Mouse (Mus musculus) cerebellum, postnatal 10 days (tissue): ENCODE measurements around the gene Tstd3.
"Not testable (repeated sequence)": the region's sequence is repeated elsewhere in the genome, so short reads cannot be mapped to it uniquely, and the experiment has no call there.

ENCODE experiments used
- DNase-seq, 2 experiments: peaks; one replicate each; pipeline ENCODE4 v3.0.0; 2021; ENCODE audit warnings: mixed read lengths in 2 of 2

The Tstd3 gene

DNA sequence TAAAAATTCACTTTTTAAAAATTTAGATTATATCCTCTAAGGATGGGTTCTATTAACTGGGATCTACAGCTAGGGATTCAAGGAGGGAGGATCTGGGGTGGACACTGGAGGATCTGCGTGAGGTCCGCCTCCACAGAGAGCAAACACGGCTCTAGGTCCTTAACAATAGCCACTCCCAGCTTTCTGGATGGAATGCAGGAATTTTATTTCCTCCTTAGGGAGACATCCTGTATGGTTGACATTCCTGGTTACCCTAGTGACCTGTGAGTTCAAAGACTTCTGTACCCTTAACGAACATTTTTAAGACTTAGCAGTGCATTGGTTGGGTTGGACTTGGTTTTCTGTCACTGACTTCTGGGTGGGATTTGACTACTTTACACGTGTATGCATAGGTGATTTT, 21.3 kb downstream of the Tstd3 start:
- DNase-seq: no peak

DNA sequence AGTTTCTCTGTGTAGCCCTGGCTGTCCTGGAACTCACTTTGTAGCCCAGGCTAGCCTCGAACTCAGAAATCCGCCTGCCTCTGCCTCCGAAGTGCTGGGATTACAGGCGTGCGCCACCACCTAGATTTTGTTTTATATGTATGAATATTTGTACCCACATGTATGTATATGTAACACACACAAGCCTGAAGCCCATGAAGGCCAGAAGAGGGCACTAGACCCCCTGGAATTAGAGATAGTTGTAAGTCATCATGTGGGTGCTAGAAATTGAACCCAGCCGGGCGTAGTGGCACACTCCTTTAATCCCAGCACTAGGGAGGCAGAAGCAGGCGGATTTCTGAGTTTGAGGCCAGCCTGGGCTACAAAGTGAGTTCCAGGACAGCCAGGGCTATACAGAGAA, 22.9 kb downstream of the Tstd3 start:
- DNase-seq: not testable (repeated sequence)

DNA sequence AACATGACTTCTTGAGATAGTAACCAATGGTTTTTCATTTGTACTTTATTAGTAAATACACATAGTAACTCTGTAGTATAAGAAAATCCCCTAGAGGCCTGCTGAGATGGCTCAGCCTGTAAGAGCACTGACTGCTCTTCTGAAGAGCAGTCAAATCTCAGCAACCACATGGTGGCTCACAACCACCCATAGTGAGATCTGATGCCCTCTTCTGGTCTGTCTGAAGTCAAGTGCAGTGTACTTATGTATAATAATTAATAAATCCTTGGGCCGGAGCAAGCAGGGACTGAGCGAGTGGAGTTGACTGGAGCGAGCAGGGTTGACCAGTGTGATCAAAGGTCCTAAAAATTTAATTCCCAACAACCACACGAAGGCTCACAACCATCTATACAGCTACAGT, 27.8 kb downstream of the Tstd3 start:
- peak; percentile 11 to 12 for DNase-seq

DNA sequence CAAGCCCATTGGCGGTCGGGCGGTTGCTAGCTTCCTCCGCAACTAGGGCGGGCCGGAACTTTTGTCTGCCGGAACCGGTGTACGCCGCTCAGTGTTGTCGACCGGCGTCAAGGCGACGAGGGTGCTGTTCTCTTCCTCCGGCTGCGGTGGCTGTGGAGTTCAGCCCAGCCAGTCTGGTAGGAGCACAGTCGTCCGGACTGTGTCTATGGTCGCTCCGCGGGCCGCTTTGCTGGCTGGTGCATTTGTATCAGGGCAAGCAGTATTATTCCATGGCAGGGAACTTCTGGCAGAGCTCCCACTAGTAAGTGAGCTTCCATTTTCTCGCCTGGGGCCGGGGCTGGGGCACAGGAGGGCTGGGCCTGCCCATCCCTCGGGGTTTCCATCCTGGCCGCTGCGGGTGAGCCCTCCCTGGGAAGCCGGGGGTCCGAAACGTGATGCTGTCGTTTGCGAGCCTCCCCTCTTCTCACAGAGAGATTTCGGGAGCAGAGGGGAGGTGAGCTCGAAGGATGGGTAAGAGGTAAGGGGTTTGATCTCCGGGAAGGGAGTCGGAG, 39.3 kb downstream of the Tstd3 start, which contains the start of gene Ccnc:
TSS of gene Ccnc (plus strand) at position 87 of the 551 bp plus-strand sequence.
- DNase-seq: peak; percentile 94 to 96

DNA sequence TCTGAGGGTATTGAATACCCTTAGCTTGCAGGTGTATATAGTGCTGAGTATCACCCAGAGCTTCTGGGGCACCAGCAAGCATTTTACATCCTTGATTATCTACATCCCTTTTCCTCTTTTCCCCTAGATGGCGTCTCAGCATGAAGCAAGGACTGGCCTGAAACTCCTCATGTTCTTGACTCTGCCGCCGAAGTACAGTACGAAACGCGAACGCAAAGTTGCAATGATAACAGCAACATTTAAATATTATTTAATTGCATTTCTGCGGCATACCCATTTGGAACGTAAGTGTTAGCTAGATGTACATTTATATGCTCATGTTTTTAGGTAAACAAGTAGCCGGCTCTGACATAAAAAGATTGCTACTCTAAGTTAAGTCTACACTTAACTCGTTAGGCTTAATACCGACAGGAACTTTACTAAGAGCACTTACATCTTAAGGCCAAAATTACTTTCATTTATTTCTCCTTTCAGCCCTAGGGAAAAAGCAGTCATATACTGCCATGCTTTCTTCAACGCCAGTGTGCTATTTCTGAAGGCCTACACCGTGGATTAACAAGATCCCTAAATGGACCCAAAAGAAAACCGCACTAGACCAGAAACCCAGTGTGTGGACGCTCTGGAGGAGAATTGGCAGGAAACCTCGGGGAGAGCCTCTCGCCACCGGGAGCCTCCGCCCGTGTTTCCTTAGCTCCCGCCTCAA, 39.9 kb downstream of the Tstd3 start:
- peak; percentile 69 to 70 for DNase-seq

DNA sequence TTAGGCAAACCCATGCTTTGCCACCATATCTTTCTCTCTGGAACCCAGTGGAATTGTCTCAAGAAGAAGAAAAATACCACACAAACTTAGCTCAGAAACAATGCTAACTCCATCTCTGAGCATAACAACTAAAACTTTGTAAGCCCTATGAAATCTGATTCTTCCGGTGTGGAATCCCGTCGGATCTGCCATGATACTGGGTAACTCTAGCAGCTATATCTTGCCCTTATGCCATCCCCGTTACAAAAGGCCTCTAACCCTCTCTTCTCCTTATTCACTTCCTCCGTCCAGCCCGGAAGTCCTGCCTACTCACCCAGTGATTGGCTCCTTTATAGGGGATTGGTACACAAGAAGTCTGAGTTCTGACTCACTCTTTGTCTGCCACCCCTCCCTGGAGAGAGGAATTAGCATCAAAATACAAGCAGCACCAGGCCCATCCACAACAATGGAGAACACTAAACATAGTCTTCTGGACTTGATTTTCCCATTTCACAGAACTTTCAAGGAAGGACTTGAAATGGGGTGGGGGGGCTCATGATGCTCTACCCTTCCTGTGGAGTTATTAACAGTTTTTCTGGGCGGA, 44.2 kb downstream of the Tstd3 start:
- no peak for DNase-seq

DNA sequence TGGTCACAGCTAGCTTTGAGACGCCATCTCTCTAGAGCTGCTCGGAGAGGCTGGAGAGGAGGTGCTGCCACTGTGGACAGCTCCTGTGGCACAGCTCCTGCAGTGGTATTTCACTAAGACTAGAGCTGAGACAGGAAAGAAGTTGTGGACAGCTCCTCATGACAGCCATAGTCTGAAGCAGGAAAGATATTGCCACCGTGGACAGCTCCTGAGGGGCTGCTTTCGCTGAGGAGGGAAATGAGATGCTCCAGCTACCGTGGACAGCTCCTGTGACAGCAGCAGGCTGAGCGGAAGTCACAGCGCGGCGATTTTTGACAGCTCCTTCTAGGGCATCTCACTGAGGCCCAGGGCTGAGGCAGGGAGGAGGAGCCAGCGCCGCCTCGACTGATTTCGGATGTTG, 54.9 kb downstream of the Tstd3 start:
- DNase-seq: peak; percentile 43 to 57
